Mouse (Mus musculus) spleen, adult 2 months (tissue): ENCODE measurements around the gene Mfn2. TPM values are rescaled to one million over a fixed set of nuclear protein-coding genes. Genes with fewer than 3 reads are reported as not detected.

ENCODE experiments used
- DNase-seq, 2 experiments: peaks; one replicate each; pipeline versions ENCODE4 v3.0.0 to v3.0.0-alpha.2; 2012 to 2021; ENCODE audit warnings: low spot score in 2 of 2, low read depth in 1 of 2
- H3K27ac ChIP-seq: fragments of 200-500 bp; 2 replicates; pipeline ENCODE4 v1.5.1; 2012; ENCODE audit warnings: low read length, inconsistent platforms; ENCODE audit not compliant: insufficient read depth
- H3K27me3 ChIP-seq: fragments of 200-500 bp; 2 replicates; pipeline ENCODE4 v1.6.1; 2012; ENCODE audit warnings: mild to moderate bottlenecking, moderate library complexity, low read length, inconsistent platforms; ENCODE audit not compliant: control insufficient read depth, insufficient read depth
- H3K36me3 ChIP-seq: fragments of 200-500 bp; 2 replicates; pipeline ENCODE4 v1.6.1; 2012; ENCODE audit warnings: mild to moderate bottlenecking, low read length, inconsistent platforms; ENCODE audit not compliant: control insufficient read depth, insufficient read depth
- H3K4me1 ChIP-seq: fragments of 200-500 bp; 2 replicates; pipeline ENCODE4 v1.6.1; 2011; ENCODE audit warnings: inconsistent platforms; ENCODE audit not compliant: control insufficient read depth, insufficient read depth, insufficient read length
- H3K4me3 ChIP-seq: fragments of 200-500 bp; 2 replicates; pipeline ENCODE4 v1.5.1; 2011; ENCODE audit warnings: mild to moderate bottlenecking, inconsistent platforms; ENCODE audit not compliant: insufficient read depth, insufficient read length; ENCODE audit errors: extremely low read depth
- CTCF ChIP-seq: fragments of 200-500 bp; IDR thresholded peaks from 2 replicates; pipeline ENCODE4 v1.5.1; 2011; ENCODE audit warnings: mild to moderate bottlenecking, inconsistent platforms; ENCODE audit not compliant: insufficient read depth, insufficient read length, insufficient replicate concordance; ENCODE audit errors: extremely low read depth
- POLR2A ChIP-seq: fragments of 200-500 bp; IDR thresholded peaks from 2 replicates; pipeline ENCODE4 v1.6.1; 2011; ENCODE audit warnings: low read depth, low read length, inconsistent platforms
- WGBS: fragments of 180-500 bp; shearing (Covaris S2); methylation state at CpG from one replicate; pipeline ENCODE4 v1.1.7; 2018; 5-methylcytosine and 5-hydroxymethylcytosine counted together
- polyA plus RNA-seq: library from polyadenylated mRNA; depleted of rRNA; stranded (reverse); fragments of >200 nt; gene quantifications from 2 replicates; pipeline ENCODE4 v1.2.3, GENCODE M21; 2012

The Mfn2 gene
- polyA plus RNA-seq, 1 experiment, result 18.4 TPM

GRCm38 (mm10) chr4:147934611-147935010 is 30.1 kb upstream of the Mfn2 start:
- Histone ChIP-seq H3K27me3 (no peaks in the 10 kb centered on the region), H3K36me3 (no peaks in the 10 kb centered on the region), H3K4me1 (peaks cover 5% of the 10 kb centered on the region; the same call in 1 of the 2 replicates), H3K4me3 (no peak overlapping the region), H3K27ac (no peak overlapping the region)
- 85% methylated on average over 4 of the region's 4 CpGs for WGBS
- TF ChIP-seq CTCF (no peak), POLR2A (no peak)
- DNase-seq, result no peak

DNA sequence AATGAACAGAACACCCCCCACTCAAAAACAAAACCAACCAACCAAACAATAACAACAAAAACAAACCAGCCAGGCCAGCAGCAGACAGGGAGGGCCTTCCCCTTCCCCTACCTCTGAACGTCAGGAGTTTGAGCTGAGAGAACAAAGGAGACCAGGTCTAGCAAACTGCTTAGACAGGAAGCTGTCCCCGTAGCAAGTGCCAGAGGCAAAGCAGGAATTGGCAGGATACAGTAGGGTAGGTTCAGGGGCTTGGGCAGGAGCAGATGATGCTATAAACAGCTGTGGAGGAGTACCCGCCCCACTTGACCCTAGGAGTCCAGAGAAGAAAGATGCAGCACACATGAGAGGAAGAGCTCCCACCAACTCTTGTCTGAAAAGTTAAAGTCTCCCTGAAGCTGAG is 29.6 kb upstream of the Mfn2 start:
- 71% methylated on average over 3 of the region's 3 CpGs for WGBS
- DNase-seq, result no peak
- H3K4me1 ChIP-seq, result peaks cover 5% of the 10 kb centered on the region; the same call in 1 of the 2 replicates

GRCm38 (mm10) chr4:147930946-147931345 is 26.4 kb upstream of the Mfn2 start:
- no peak for TF ChIP-seq POLR2A
- TF ChIP-seq CTCF, result no peak

More for the DNA sequence above, 29.6 kb upstream of the Mfn2 start:
- no peak for TF ChIP-seq CTCF
- TF ChIP-seq POLR2A, result no peak
- H3K27me3 ChIP-seq, result no peaks in the 10 kb centered on the region
- H3K36me3 ChIP-seq, result no peaks in the 10 kb centered on the region
- no peak overlapping the region for H3K27ac ChIP-seq
- no peak overlapping the region for H3K4me3 ChIP-seq

DNA sequence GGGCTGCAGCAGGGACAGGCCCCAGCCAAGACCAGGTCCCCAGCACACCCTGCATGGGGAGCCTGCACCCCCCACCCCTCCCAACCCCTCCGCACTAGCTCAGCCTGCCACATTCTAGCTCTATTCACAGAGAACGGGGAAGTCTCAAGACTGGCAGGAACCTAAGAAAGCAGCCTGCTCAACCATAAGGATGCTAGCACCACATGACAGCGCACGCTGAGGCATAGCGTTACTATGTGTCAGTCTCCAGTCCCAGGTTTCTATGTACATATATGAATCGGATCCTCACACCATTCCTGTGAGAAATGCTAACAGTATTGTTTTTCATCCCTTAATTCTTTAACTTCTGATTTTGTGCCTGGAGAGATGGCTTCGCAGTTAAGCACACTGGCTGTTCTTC is 24.0 kb upstream of the Mfn2 start:
- no peak overlapping the region for H3K4me3 ChIP-seq
- no peaks in the 10 kb centered on the region for H3K27me3 ChIP-seq
- no peaks in the 10 kb centered on the region for H3K36me3 ChIP-seq
- no peak for TF ChIP-seq POLR2A
- no peak for TF ChIP-seq CTCF
- 76% methylated on average over 7 of the region's 7 CpGs for WGBS
- H3K27ac ChIP-seq, result no peak overlapping the region
- DNase-seq, result no peak
- no peaks in the 10 kb centered on the region for H3K4me1 ChIP-seq

More at GRCm38 (mm10) chr4:147930946-147931345, 26.4 kb upstream of the Mfn2 start:
- DNase-seq, result no peak
- H3K4me3 ChIP-seq, result no peak overlapping the region
- H3K27ac ChIP-seq, result no peak overlapping the region
- H3K27me3 ChIP-seq, result no peaks in the 10 kb centered on the region
- 91% methylated on average over 14 of the region's 14 CpGs for WGBS
- no peaks in the 10 kb centered on the region for H3K36me3 ChIP-seq
- H3K4me1 ChIP-seq, result peaks cover 1% of the 10 kb centered on the region; the same call in 1 of the 2 replicates

GRCm38 (mm10) chr4:147928136-147928535 is 23.6 kb upstream of the Mfn2 start:
- H3K27ac ChIP-seq, result no peak overlapping the region
- no peaks in the 10 kb centered on the region for H3K27me3 ChIP-seq
- no peak for DNase-seq
- H3K4me1 ChIP-seq, result no peaks in the 10 kb centered on the region
- H3K36me3 ChIP-seq, result no peaks in the 10 kb centered on the region
- no peak overlapping the region for H3K4me3 ChIP-seq
- no peak for TF ChIP-seq CTCF
- no peak for TF ChIP-seq POLR2A
- WGBS, result 53% methylated on average over 9 of the region's 9 CpGs

- no peak overlapping the region for H3K4me3 ChIP-seq
- H3K27me3 ChIP-seq, result no peaks in the 10 kb centered on the region
- H3K27ac ChIP-seq, result no peak overlapping the region
- no peak for DNase-seq
- WGBS, result 63% methylated on average over 8 of the region's 8 CpGs
- no peaks in the 10 kb centered on the region for H3K4me1 ChIP-seq
- TF ChIP-seq CTCF (no peak), POLR2A (no peak)
- H3K36me3 ChIP-seq, result no peaks in the 10 kb centered on the region
These were observed 23.2 kb upstream of the Mfn2 start for GRCm38 (mm10) chr4:147927705-147928104.

- Histone ChIP-seq H3K27ac (no peak overlapping the region), H3K36me3 (0 out of 2 replicates have a peak, but pooled peaks cover 1% of the 10 kb centered on the region), H3K4me3 (no peak overlapping the region), H3K4me1 (no peaks in the 10 kb centered on the region), H3K27me3 (no peaks in the 10 kb centered on the region)
- WGBS, result 51% methylated on average over 11 of the region's 11 CpGs
- no peak for DNase-seq
- TF ChIP-seq CTCF, result no peak
- no peak for TF ChIP-seq POLR2A
These were observed 17.8 kb upstream of the Mfn2 start for GRCm38 (mm10) chr4:147922341-147922740.

GRCm38 (mm10) chr4:147920973-147921372 is 16.5 kb upstream of the Mfn2 start:
- Histone ChIP-seq H3K27ac (no peak overlapping the region), H3K4me1 (no peaks in the 10 kb centered on the region), H3K4me3 (no peak overlapping the region), H3K27me3 (no peaks in the 10 kb centered on the region), H3K36me3 (0 out of 2 replicates have a peak, but pooled peaks cover 1% of the 10 kb centered on the region)
- WGBS, result 89% methylated on average over 10 of the region's 10 CpGs
- DNase-seq, result no peak
- no peak for TF ChIP-seq POLR2A
- no peak for TF ChIP-seq CTCF
